Mouse (Mus musculus) embryonic facial prominence, embryonic 10.5 days (tissue): ENCODE results near the gene Pfkp. TPM values are rescaled to one million over a fixed set of nuclear protein-coding genes. Genes with fewer than 3 reads are reported as not detected.

Source experiments
- DNase-seq: peaks from one replicate; pipeline ENCODE4 v3.0.0-alpha.2; 2017; ENCODE audit warnings: low spot score
- H3K27ac ChIP-seq: fragments of 300-500 bp; sonication (generic); replicated peaks from 2 replicates; pipeline ENCODE4 v1.5.1; 2016; ENCODE audit warnings: mild to moderate bottlenecking
- H3K27me3 ChIP-seq: fragments of 300-500 bp; sonication (generic); replicated peaks from 2 replicates; pipeline ENCODE4 v1.6.1; 2016; ENCODE audit warnings: low read depth, mild to moderate bottlenecking; ENCODE audit not compliant: poor library complexity, severe bottlenecking
- H3K36me3 ChIP-seq: fragments of 300-500 bp; sonication (generic); replicated peaks from 2 replicates; pipeline ENCODE4 v1.6.1; 2016; ENCODE audit warnings: mild to moderate bottlenecking, moderate library complexity
- H3K4me1 ChIP-seq: fragments of 300-500 bp; sonication (generic); 2 replicates; pipeline ENCODE4 v1.6.1; 2016
- H3K4me3 ChIP-seq: fragments of 300-500 bp; sonication (generic); 2 replicates; pipeline ENCODE4 v1.5.1; 2016; ENCODE audit warnings: mild to moderate bottlenecking, moderate library complexity
- H3K9me3 ChIP-seq: fragments of 300-500 bp; sonication (generic); 2 replicates; pipeline ENCODE4 v1.6.1; 2016; ENCODE audit warnings: mild to moderate bottlenecking
- WGBS: fragments of 180-500 bp; shearing (Covaris S2); methylation state at CpG from one replicate; pipeline ENCODE4 v1.1.7; 2016; 5-methylcytosine and 5-hydroxymethylcytosine counted together
- polyA plus RNA-seq: library from polyadenylated mRNA; unstranded; fragments of >200 nt; fragmentation: Nextera tagmentation; extraction: Ambion mirVana; gene quantifications from 2 replicates; pipeline ENCODE4 v1.2.1, GENCODE M21; 2016

Gene Pfkp
- polyA plus RNA-seq, 1 experiment from 2014 or later = 12.5 TPM

- H3K4me1 ChIP-seq = peaks cover 3% of the 10 kb centered on the region; the same call in 1 of the 2 replicates
- H3K9me3 ChIP-seq = no peaks in the 10 kb centered on the region
- DNase-seq = no peak
- peaks cover 9% of the 10 kb centered on the region for H3K36me3 ChIP-seq
- no peak overlapping the region for H3K27ac ChIP-seq
- WGBS = 78% methylated on average over 9 of the region's 9 CpGs
- H3K4me3 ChIP-seq = no peak overlapping the region
- no peaks in the 10 kb centered on the region for H3K27me3 ChIP-seq
Observed at GRCm38 (mm10) chr13:6586009-6586408, 62.6 kb downstream of the Pfkp start.

GRCm38 (mm10) chr13:6583499-6584125, 65.0 kb downstream of the Pfkp start:
- H3K4me1 ChIP-seq = no peaks in the 10 kb centered on the region
- H3K4me3 ChIP-seq = no peak overlapping the region
- WGBS = 83% methylated on average over 4 of the region's 4 CpGs
- no peak overlapping the region for H3K27ac ChIP-seq
- no peaks in the 10 kb centered on the region for H3K9me3 ChIP-seq
- DNase-seq = peak; percentile 10
- peaks cover 33% of the 10 kb centered on the region for H3K36me3 ChIP-seq
- no peaks in the 10 kb centered on the region for H3K27me3 ChIP-seq

- WGBS = 95% methylated on average over 6 of the region's 6 CpGs
- no peak for DNase-seq
- peaks cover 100% of the 10 kb centered on the region for H3K36me3 ChIP-seq
Observed at GRCm38 (mm10) chr13:6575920-6576509, 72.6 kb downstream of the Pfkp start.

GRCm38 (mm10) chr13:6565571-6565970, 83.0 kb downstream of the Pfkp start:
- Histone ChIP-seq H3K27me3 (no peaks in the 10 kb centered on the region), H3K27ac (no peak overlapping the region), H3K9me3 (no peaks in the 10 kb centered on the region), H3K4me3 (no peak overlapping the region), H3K36me3 (peaks cover 99% of the 10 kb centered on the region), H3K4me1 (no peaks in the 10 kb centered on the region)
- no peak for DNase-seq
- 94% methylated on average over 5 of the region's 5 CpGs for WGBS

More at GRCm38 (mm10) chr13:6575920-6576509, 72.6 kb downstream of the Pfkp start:
- no peak overlapping the region for H3K4me3 ChIP-seq
- H3K27ac ChIP-seq = no peak overlapping the region
- H3K4me1 ChIP-seq = no peaks in the 10 kb centered on the region
- no peaks in the 10 kb centered on the region for H3K9me3 ChIP-seq
- H3K27me3 ChIP-seq = no peaks in the 10 kb centered on the region

GRCm38 (mm10) chr13:6562409-6562808, 86.2 kb downstream of the Pfkp start:
- Histone ChIP-seq H3K27me3 (no peaks in the 10 kb centered on the region), H3K27ac (no peak overlapping the region), H3K36me3 (peaks cover 99% of the 10 kb centered on the region), H3K9me3 (no peaks in the 10 kb centered on the region), H3K4me1 (no peaks in the 10 kb centered on the region), H3K4me3 (no peak overlapping the region)
- DNase-seq = no peak
- 93% methylated on average over 2 of the region's 2 CpGs for WGBS

- WGBS = 93% methylated on average over 7 of the region's 7 CpGs
Observed at GRCm38 (mm10) chr13:6557771-6558170, 90.8 kb downstream of the Pfkp start.

GRCm38 (mm10) chr13:6555656-6556055, 92.9 kb downstream of the Pfkp start:
- Histone ChIP-seq H3K4me1 (no peaks in the 10 kb centered on the region), H3K9me3 (no peaks in the 10 kb centered on the region), H3K4me3 (no peak overlapping the region), H3K36me3 (peaks cover 92% of the 10 kb centered on the region), H3K27me3 (no peaks in the 10 kb centered on the region), H3K27ac (no peak overlapping the region)
- DNase-seq = no peak
- WGBS = 97% methylated on average over 11 of the region's 11 CpGs

More at GRCm38 (mm10) chr13:6557771-6558170, 90.8 kb downstream of the Pfkp start:
- Histone ChIP-seq H3K4me1 (no peaks in the 10 kb centered on the region), H3K4me3 (no peak overlapping the region), H3K27me3 (no peaks in the 10 kb centered on the region), H3K9me3 (no peaks in the 10 kb centered on the region), H3K36me3 (peaks cover 94% of the 10 kb centered on the region), H3K27ac (no peak overlapping the region)
- no peak for DNase-seq

GRCm38 (mm10) chr13:6553708-6554107, 94.9 kb downstream of the Pfkp start:
- peaks cover 7% of the 10 kb centered on the region for H3K4me1 ChIP-seq
- DNase-seq = no peak
- 82% methylated on average over 2 of the region's 2 CpGs for WGBS
- H3K4me3 ChIP-seq = no peak overlapping the region
- H3K9me3 ChIP-seq = no peaks in the 10 kb centered on the region
- H3K36me3 ChIP-seq = peaks cover 86% of the 10 kb centered on the region
- no peaks in the 10 kb centered on the region for H3K27me3 ChIP-seq
- no peak overlapping the region for H3K27ac ChIP-seq

GRCm38 (mm10) chr13:6535287-6535932, 113.2 kb downstream of the Pfkp start:
- Histone ChIP-seq H3K27ac (no peak overlapping the region), H3K4me1 (peaks cover 4% of the 10 kb centered on the region; the same call in 1 of the 2 replicates), H3K4me3 (no peak overlapping the region), H3K36me3 (no peaks in the 10 kb centered on the region), H3K27me3 (no peaks in the 10 kb centered on the region), H3K9me3 (no peaks in the 10 kb centered on the region)
- 60% methylated on average over 6 of the region's 6 CpGs for WGBS
- no peak for DNase-seq

GRCm38 (mm10) chr13:6532683-6533082, 115.9 kb downstream of the Pfkp start:
- Histone ChIP-seq H3K4me3 (no peak overlapping the region), H3K9me3 (no peaks in the 10 kb centered on the region), H3K27me3 (no peaks in the 10 kb centered on the region), H3K36me3 (no peaks in the 10 kb centered on the region), H3K27ac (no peak overlapping the region), H3K4me1 (peaks cover 4% of the 10 kb centered on the region; the same call in 1 of the 2 replicates)
- no peak for DNase-seq
- 89% methylated on average over 1 of the region's 1 CpGs for WGBS
